Mouse (Mus musculus) hindbrain, embryonic 13.5 days (tissue): Measurements from ENCODE around the gene Kank1. TPM values are rescaled to one million over a fixed set of nuclear protein-coding genes. Genes with fewer than 3 reads are reported as not detected.

Source experiments
- ATAC-seq: fragments of 200-750 bp; cut with Nextera tagmentation; 2 replicates; pipeline ENCODE4 v1.8.0; 2017; ENCODE audit warnings: moderate TSS enrichment; ENCODE audit not compliant: low FRiP score
- H3K27ac ChIP-seq: fragments of 300-500 bp; sonication (generic); 2 replicates; pipeline ENCODE4 v1.5.1; 2015; ENCODE audit warnings: inconsistent platforms, mild to moderate bottlenecking, moderate library complexity
- H3K27me3 ChIP-seq: fragments of 300-500 bp; sonication (generic); 2 replicates; pipeline ENCODE4 v1.6.1; 2015; ENCODE audit warnings: mild to moderate bottlenecking, inconsistent platforms
- H3K36me3 ChIP-seq: fragments of 300-500 bp; sonication (generic); 2 replicates; pipeline ENCODE4 v1.6.1; 2015; ENCODE audit warnings: mild to moderate bottlenecking, inconsistent platforms
- H3K4me1 ChIP-seq: fragments of 300-500 bp; sonication (generic); replicated peaks from 2 replicates; pipeline ENCODE4 v1.6.1; 2015; ENCODE audit warnings: inconsistent platforms
- H3K4me2 ChIP-seq: fragments of 300-500 bp; sonication (generic); 2 replicates; pipeline ENCODE4 v1.6.1; 2015; ENCODE audit warnings: inconsistent platforms, mild to moderate bottlenecking, moderate library complexity
- H3K4me3 ChIP-seq: fragments of 300-500 bp; sonication (generic); 2 replicates; pipeline ENCODE4 v1.5.1; 2015; ENCODE audit warnings: mild to moderate bottlenecking, inconsistent platforms
- H3K9ac ChIP-seq: fragments of 300-500 bp; sonication (generic); 2 replicates; pipeline ENCODE4 v1.6.1; 2015; ENCODE audit warnings: mild to moderate bottlenecking, inconsistent platforms
- H3K9me3 ChIP-seq: fragments of 300-500 bp; sonication (generic); 2 replicates; pipeline ENCODE4 v1.6.1; 2016; ENCODE audit warnings: inconsistent platforms
- WGBS: fragments of 180-500 bp; shearing (Covaris S2); methylation state at CpG from one replicate; pipeline ENCODE4 v1.1.7; 2015; 5-methylcytosine and 5-hydroxymethylcytosine counted together
- polyA plus RNA-seq: library from polyadenylated mRNA; unstranded; fragments of >200 nt; fragmentation: Nextera tagmentation; extraction: Ambion mirVana; gene quantifications from 2 replicates; pipeline ENCODE4 v1.2.1, GENCODE M21; 2015

The Kank1 gene
- polyA plus RNA-seq, 1 experiment from 2014 or later, result 10.2 TPM

DNA sequence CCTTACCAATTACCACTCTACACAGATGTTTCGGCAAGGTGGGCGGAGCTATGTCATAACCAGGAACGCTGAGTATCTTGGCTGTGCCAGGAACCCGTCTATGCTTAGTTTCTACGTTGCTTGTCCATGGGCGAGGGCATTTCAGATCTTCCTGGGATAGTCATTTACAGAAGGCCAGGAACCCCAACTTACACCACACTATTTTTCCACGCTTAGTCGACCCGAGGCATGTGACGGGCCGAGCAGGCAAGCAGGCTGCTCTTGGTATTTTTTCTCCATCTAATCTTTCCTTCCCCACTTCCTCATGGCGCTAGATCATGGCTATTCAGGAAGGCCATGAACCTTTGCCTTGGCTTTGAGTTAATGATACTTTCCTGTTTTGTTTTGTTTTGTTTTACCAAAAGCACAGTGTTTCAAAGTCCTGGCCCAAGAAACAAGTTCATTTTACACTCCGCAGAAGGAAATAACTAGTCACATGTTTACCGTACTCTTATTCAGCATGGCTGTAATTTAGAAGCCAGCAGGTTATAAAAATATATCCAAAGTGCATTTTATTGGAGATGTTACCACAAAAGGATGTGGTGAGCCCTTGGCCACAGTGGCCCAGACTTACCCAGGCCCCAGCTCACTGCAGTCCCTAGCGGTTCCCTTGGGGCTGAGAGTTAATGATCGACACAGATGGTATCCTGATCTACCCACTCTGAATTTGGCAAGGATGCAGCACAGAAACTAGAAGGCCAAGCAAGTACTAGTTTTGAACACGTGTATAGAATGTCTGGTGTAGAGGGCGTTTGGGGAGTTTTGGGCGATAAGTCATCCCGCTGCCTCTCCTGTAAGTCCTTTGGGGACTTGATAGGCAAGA, 200.2 kb downstream of the Kank1 start:
- ATAC-seq, result no peak
- H3K4me1 ChIP-seq, result peaks cover 29% of the 10 kb centered on the region; the same call in 1 of the 2 replicates
- no peak overlapping the region for H3K4me2 ChIP-seq
- no peaks in the 10 kb centered on the region for H3K27me3 ChIP-seq
- WGBS, result 91% methylated on average over 20 of the region's 20 CpGs
- H3K4me3 ChIP-seq, result no peak overlapping the region
- H3K27ac ChIP-seq, result no peak overlapping the region
- H3K9ac ChIP-seq, result no peak overlapping the region
- 0 out of 2 replicates have a peak, but pooled peaks cover 2% of the 10 kb centered on the region for H3K36me3 ChIP-seq
- no peaks in the 10 kb centered on the region for H3K9me3 ChIP-seq

DNA sequence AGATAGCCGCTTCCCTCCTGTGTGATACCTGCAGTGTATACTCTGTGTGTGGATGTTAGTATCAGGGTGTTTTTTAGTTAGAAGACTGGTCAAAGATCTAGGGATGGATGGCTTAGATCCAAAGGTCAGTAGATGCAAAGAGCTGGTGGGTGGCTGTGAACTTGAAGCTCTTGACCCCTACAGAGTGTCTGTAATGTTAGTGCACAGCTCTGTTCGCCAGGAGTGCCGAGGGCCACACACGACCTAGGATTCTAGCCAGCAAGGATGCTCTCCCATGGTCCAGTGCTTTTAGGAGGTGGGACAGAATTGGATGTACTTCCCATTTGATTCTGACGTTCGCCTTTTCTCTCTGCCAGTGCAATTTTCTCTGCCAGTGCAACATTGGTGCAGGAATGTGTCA, 201.5 kb downstream of the Kank1 start:
- Histone ChIP-seq H3K4me2 (no peak overlapping the region), H3K36me3 (0 out of 2 replicates have a peak, but pooled peaks cover 2% of the 10 kb centered on the region), H3K27me3 (no peaks in the 10 kb centered on the region), H3K4me1 (peaks cover 27% of the 10 kb centered on the region; the same call in 1 of the 2 replicates), H3K27ac (no peak overlapping the region), H3K4me3 (no peak overlapping the region), H3K9ac (no peak overlapping the region), H3K9me3 (no peaks in the 10 kb centered on the region)
- 80% methylated on average over 6 of the region's 6 CpGs for WGBS
- ATAC-seq, result no peak

DNA sequence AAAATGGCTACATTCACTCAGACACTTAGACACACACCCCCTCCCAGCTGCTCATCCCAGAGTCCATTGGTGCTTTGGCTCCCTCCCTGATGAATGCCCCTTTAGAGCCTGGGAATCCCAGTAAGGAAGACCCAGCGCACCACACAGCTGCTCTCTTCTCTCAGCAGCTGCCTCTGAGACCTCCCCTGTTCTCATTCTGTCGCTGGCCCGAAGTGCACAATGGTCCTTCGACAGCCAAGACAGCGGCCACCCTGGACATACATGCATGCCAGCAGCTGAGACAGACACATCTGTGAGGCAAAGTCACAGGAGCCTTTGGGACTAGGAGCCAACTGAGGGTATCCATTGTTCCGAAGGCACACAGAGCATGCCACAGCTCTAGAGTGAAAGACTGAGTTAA, 203.0 kb downstream of the Kank1 start:
- Histone ChIP-seq H3K4me3 (no peak overlapping the region), H3K27me3 (no peaks in the 10 kb centered on the region), H3K27ac (no peak overlapping the region), H3K4me2 (no peak overlapping the region), H3K9ac (no peak overlapping the region), H3K4me1 (peaks cover 23% of the 10 kb centered on the region; the same call in 1 of the 2 replicates), H3K9me3 (no peaks in the 10 kb centered on the region), H3K36me3 (no peaks in the 10 kb centered on the region)
- ATAC-seq, result no peak
- WGBS, result 46% methylated on average over 6 of the region's 6 CpGs

DNA sequence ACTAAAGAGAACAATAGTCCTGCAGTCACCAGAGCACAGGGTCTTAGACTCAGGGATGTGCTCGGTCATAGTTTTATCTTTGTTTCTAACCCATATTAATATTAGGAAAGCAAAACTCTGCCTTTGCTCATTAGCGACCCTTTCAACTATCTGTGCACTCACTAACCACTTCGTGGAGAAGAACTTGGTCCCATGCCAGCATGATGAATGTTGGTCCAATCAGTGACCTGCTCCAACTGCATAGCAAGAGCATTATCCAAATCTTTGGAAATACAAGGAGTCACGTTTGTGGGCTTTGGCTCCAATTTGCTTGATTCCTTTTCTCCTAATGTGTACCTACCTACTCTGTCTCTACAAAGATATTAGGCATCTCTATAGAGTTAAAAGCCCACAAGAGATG, 204.0 kb downstream of the Kank1 start:
- no peak for ATAC-seq
- no peak overlapping the region for H3K4me2 ChIP-seq
- no peaks in the 10 kb centered on the region for H3K27me3 ChIP-seq
- H3K4me3 ChIP-seq, result no peak overlapping the region
- peaks cover 19% of the 10 kb centered on the region; the same call in 1 of the 2 replicates for H3K4me1 ChIP-seq
- H3K27ac ChIP-seq, result no peak overlapping the region
- no peak overlapping the region for H3K9ac ChIP-seq
- 84% methylated on average over 4 of the region's 4 CpGs for WGBS
- H3K36me3 ChIP-seq, result no peaks in the 10 kb centered on the region
- H3K9me3 ChIP-seq, result no peaks in the 10 kb centered on the region

DNA sequence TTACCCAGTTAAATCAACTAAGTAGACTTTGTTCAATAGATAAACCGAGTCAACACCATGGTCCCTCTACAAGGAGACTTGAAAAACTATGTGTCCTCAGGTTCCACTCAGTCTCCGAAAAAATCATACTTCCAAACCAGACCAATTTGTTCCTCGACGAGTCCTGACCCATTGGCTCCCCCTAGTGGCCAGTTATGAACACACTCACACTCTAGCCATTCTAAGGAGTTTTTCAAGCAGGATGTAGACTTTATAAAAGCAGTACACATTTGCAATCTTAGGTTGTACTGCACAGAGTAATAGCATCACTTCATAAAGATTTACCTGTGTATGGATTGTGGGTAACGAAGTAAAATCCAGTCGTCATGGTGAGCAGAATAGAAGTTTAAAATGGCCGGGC, 208.3 kb downstream of the Kank1 start:
- Histone ChIP-seq H3K9ac (no peak overlapping the region), H3K36me3 (no peaks in the 10 kb centered on the region), H3K4me3 (no peak overlapping the region), H3K9me3 (no peaks in the 10 kb centered on the region), H3K4me2 (no peak overlapping the region), H3K4me1 (no peaks in the 10 kb centered on the region), H3K27ac (no peak overlapping the region), H3K27me3 (peaks cover 8% of the 10 kb centered on the region; the same call in 1 of the 2 replicates)
- 29% methylated on average over 7 of the region's 7 CpGs for WGBS
- ATAC-seq, result no peak

DNA sequence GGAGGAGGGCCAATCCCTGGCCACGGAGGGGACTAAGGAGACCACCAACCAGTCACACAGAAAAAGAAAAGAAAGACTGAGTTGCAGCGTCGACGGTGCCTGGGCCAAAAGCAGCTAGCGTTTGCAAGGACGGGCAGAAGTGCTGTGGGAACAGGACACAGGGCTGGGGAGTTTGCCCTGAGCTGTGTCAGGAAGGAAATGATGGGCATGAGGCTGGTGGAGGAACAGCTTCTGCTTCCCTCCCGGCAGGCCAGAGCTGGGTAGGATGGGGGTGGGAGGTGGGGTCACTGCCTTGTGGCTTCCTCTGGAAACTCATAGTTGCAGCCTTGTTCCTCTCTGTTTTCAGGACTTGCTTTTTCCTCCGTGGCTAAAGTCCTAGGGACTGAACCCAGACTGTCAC, 209.1 kb downstream of the Kank1 start:
- Histone ChIP-seq H3K36me3 (no peaks in the 10 kb centered on the region), H3K9ac (no peak overlapping the region), H3K27me3 (peaks cover 8% of the 10 kb centered on the region; the same call in 1 of the 2 replicates), H3K4me2 (no peak overlapping the region), H3K4me1 (no peaks in the 10 kb centered on the region), H3K4me3 (no peak overlapping the region), H3K27ac (no peak overlapping the region), H3K9me3 (no peaks in the 10 kb centered on the region)
- 64% methylated on average over 8 of the region's 8 CpGs for WGBS
- no peak for ATAC-seq

DNA sequence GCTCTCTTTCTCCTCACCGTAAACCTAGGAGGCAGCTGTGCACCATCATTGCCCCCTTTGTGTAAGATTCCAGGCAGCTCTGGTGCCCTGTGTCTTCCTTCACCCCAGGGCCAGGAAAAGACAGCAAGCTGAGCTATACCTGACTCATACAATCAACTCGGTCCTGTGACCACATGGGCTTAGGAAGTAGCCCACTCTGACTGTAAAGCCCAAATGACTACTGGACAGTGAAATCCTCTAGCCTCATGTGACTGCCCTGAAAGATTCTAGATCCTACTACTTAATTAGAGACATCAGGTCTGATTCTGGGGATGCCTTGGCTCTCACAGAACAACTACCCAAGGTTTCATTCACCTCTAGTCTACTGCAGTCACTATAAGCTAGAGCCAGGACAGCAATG, 209.9 kb downstream of the Kank1 start:
- Histone ChIP-seq H3K36me3 (no peaks in the 10 kb centered on the region), H3K9me3 (no peaks in the 10 kb centered on the region), H3K4me3 (no peak overlapping the region), H3K27ac (no peak overlapping the region), H3K4me1 (no peaks in the 10 kb centered on the region), H3K4me2 (no peak overlapping the region), H3K27me3 (peaks cover 8% of the 10 kb centered on the region; the same call in 1 of the 2 replicates), H3K9ac (no peak overlapping the region)
- ATAC-seq, result no peak
- WGBS, result 84% methylated on average over 2 of the region's 2 CpGs

DNA sequence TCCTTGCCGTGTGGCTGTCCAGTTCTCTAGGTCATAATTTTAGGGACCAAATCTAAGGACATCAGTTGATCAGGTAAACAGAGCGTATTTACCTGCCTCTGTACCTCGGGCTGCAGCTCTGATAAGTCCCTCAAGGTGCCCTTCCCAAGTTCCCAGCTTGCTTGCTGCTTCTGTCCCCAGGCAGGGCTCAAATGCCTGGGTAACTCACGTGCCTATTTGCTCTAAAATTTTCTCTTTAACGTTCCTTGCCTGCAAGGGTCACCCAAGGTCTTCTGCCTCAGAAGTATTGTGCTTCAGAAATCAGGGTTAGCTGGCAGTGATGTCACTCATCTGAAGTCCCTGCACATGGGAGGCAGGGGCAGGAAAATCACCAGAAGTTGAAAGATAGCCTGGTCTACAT, 210.6 kb downstream of the Kank1 start:
- WGBS, result 76% methylated on average over 5 of the region's 5 CpGs
- no peaks in the 10 kb centered on the region for H3K36me3 ChIP-seq
- H3K4me2 ChIP-seq, result no peak overlapping the region
- ATAC-seq, result no peak
- H3K4me1 ChIP-seq, result no peaks in the 10 kb centered on the region
- H3K27ac ChIP-seq, result no peak overlapping the region
- H3K4me3 ChIP-seq, result no peak overlapping the region
- peaks cover 8% of the 10 kb centered on the region; the same call in 1 of the 2 replicates for H3K27me3 ChIP-seq
- H3K9ac ChIP-seq, result no peak overlapping the region
- no peaks in the 10 kb centered on the region for H3K9me3 ChIP-seq

DNA sequence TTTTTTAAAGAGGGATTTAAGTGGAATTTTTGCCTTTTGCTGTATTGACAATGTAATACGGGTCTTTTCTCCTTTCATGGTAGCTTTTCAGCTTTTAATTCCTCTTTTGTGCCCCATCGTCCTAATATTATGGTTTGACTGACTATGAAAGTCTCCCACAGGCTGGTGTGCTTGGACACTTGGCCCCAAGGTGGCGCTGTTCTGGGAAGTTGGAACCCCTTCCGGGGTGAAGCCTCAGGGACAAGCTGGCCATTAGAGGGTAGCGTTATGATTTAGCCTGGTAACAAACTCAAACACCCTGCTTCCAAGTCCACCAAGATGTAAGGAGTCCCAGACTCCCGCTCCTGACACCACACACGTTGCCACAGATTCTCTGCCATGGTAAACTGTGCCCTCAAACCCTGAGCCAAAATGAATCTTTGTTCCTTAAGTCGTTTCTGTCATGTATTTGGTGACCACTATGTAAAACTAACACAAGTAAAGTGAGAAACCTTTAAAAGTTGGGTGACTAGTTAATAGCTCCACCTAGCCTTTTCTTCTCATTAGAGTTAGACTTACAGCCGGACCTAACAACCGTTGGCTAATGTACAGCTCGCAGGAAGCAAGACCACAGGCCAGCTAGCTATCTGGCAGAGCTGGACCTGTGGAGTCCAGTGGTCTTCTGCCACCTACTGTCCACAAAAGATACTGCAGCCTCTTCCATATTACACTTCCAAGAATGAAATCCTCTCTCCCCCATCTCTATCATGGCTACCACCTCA, 214.3 kb downstream of the Kank1 start:
- Histone ChIP-seq H3K27ac (no peak overlapping the region), H3K4me1 (no peaks in the 10 kb centered on the region), H3K9me3 (no peaks in the 10 kb centered on the region), H3K9ac (no peak overlapping the region), H3K4me2 (no peak overlapping the region), H3K36me3 (no peaks in the 10 kb centered on the region), H3K4me3 (no peak overlapping the region), H3K27me3 (peaks cover 8% of the 10 kb centered on the region; the same call in 1 of the 2 replicates)
- ATAC-seq, result 0 out of 2 replicates have a peak, but pooled peaks have one; percentile 32
- 54% methylated on average over 11 of the region's 11 CpGs for WGBS

DNA sequence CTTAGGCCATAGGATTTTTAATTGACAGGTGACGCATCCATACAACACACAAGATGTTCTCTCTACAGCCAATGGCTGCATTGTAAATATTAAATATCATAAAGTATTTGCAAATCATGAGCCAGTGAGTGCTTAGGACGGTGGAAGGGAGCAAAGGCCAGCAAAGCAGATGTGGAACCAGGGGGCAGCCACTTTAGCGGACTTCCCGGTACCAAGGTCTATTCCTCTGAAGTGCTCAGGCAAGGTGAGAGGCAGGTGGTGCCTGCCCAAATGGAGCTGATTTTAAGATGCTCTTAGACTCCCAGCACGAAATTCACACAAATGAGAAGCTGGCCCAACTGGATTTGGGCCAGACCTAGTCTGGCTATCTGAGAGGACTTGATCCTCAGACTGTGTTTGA, 216.4 kb downstream of the Kank1 start:
- 81% methylated on average over 5 of the region's 5 CpGs for WGBS
- Histone ChIP-seq H3K4me2 (no peak overlapping the region), H3K36me3 (no peaks in the 10 kb centered on the region), H3K4me3 (no peak overlapping the region), H3K9ac (no peak overlapping the region), H3K9me3 (no peaks in the 10 kb centered on the region), H3K4me1 (no peaks in the 10 kb centered on the region), H3K27ac (no peak overlapping the region), H3K27me3 (no peaks in the 10 kb centered on the region)
- ATAC-seq, result no peak

DNA sequence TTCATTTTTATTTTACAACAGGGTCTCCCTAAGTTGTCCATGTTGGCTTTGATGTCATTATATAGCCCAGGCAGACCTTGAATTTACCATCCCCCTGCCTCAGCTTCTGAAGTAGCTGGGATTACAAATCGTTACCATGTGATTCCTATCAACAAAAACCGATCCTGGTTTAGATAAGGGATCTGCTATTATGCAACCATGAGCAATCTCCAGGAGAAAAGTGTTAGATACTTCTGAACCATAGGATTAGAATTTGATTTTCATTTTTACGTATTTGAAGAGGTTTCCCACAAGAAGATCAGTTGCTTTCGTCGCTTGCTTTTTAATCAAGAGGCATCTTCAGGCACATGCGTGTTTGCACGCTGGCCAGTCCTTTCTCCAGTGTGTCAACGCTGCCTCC, 224.0 kb downstream of the Kank1 start:
- H3K27me3 ChIP-seq, result no peaks in the 10 kb centered on the region
- no peak overlapping the region for H3K4me2 ChIP-seq
- no peak overlapping the region for H3K4me3 ChIP-seq
- no peak overlapping the region for H3K27ac ChIP-seq
- H3K9me3 ChIP-seq, result peaks cover 3% of the 10 kb centered on the region; the same call in 1 of the 2 replicates
- 93% methylated on average over 8 of the region's 8 CpGs for WGBS
- H3K4me1 ChIP-seq, result peaks cover 6% of the 10 kb centered on the region; the same call in 1 of the 2 replicates
- ATAC-seq, result no peak
- H3K36me3 ChIP-seq, result no peaks in the 10 kb centered on the region
- H3K9ac ChIP-seq, result no peak overlapping the region

DNA sequence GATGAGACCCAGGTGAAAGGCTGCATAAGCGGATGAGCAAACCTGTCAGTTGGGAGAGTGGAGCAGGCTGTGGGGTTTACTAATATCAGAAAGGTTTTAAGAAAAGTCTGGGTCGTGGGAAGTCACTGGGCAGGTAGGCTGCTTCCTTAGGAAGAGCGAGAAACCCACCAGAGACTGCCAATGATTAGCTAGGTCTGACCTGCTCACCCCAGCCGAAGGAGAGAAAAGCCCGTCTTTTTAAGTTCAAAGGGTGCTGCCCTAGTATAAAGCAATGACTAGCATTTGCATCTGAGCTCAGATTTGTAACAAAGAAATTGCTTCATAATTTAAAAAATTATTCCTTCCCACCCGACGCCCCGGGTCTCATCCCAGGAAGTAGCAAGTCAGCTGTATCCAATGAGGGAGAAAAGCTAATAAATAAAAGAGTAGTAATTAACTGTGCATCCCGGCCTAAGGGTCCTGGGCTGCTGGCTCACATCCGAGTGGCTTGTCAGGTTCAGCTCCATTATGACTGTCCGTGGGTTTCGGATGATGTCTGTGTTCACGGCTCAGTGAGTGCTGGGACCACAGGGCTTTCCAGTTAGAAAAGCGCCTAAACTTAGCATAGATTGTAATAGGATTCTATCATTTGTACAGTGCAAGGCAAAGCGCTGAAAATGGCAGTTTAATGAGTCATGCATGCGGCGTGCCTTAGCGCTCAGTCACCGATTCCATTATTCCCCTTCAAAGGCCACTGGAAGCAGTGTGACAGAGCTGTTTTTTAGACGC, 225.0 kb downstream of the Kank1 start:
- WGBS, result 42% methylated on average over 20 of the region's 20 CpGs
- Histone ChIP-seq H3K4me3 (peak overlapping the region; percentile 9; the same call in 1 of the 2 replicates), H3K36me3 (no peaks in the 10 kb centered on the region), H3K27ac (no peak overlapping the region; the same call in 1 of the 2 replicates), H3K9ac (peak overlapping the region; percentile 29; the same call in 1 of the 2 replicates), H3K9me3 (peaks cover 3% of the 10 kb centered on the region; the same call in 1 of the 2 replicates), H3K27me3 (no peaks in the 10 kb centered on the region), H3K4me2 (peak overlapping the region; percentile 46), H3K4me1 (peaks cover 6% of the 10 kb centered on the region; the same call in 1 of the 2 replicates)
- peak; percentile 78 for ATAC-seq
